ENCODE assay signal across 19 mouse cellular contexts in the genomic region with DNA sequence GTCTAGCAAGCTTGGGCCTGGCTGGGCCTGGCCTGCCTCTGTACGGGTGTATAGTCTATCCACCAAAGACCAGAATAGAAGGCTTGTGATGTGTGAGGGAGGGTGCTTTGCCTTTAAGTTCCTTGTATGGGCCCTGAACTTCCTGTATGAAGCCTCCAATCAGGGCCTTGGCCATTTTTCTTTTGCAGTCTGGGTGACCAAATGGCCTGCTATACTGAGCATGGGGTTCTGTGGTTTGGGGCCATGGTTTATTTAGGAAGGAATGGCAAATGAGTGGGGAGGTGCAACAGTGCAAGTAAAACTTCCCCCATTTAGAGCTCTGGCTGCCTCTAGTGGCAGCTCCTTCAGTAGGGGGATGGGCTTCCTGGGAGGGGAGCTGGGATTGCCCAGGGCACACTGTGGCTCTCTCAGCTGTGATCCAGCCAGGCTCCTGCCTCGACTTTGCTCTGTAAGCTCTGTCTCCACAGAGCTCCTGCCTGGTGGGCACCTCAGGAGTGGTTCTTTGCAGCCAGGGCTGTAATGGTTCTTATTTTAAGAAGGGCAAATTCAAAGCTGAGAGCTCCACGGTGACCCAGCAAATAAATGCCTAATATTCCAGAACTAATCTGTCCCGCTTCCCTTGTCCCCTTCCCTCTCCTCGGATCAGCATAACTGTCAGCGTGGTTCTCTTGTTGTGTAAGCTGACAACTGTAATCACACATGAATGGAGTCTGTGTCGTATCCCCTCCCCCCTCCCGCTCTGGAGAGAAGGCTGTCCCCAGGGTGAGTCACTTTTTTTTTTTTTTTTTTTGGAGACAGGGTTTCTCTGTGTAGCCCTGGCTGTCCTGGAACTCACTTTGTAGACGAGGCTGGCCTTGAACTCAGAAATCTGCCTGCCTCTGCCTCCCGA. TPM values are rescaled to one million over a fixed set of nuclear protein-coding genes. Genes with fewer than 3 reads are reported as not detected.
DNase-seq lines count a peak whose midpoint lies in the region; ATAC-seq and TF ChIP-seq lines count a peak whose summit lies in the region.
"Had no signal": no experiment of that assay in that cellular context is flagged by ENCODE, and none has a peak within 500 bp of the region (broad histone marks: within the 10 kb centered on the region; RNA-seq: fewer than 3 reads in every experiment).

No protein-coding gene starts in this region.

- no peak overlapping the region for H3K4me3 ChIP-seq in intestine, postnatal 0 days (ENCODE audit: low read depth, low read length)
- H3K4me3 ChIP-seq in intestine, embryonic 16.5 days (ENCODE audit: low read length) = no peak overlapping the region
- H3K4me3 ChIP-seq in macrophage (ENCODE audit: inconsistent target) = no peak overlapping the region
- H3K4me3 ChIP-seq: erythroblast, embryonic 14.5 days; liver, embryonic 13.5 days had no signal

- H3K9me3 ChIP-seq in intestine, postnatal 0 days (ENCODE audit: control insufficient read depth) = no peaks in the 10 kb centered on the region
- H3K9me3 ChIP-seq in intestine, embryonic 16.5 days (ENCODE audit: control insufficient read depth, low read length) = no peaks in the 10 kb centered on the region
- H3K9me3 ChIP-seq: liver, embryonic 13.5 days had no signal

- H3K9ac ChIP-seq in intestine, postnatal 0 days (ENCODE audit: low read depth, low read length) = no peak overlapping the region
- H3K9ac ChIP-seq in intestine, embryonic 16.5 days (ENCODE audit: low read depth, low read length) = no peak overlapping the region
- H3K9ac ChIP-seq: liver, embryonic 13.5 days had no signal

- ATAC-seq in intestine, postnatal 0 days = no peak
- ATAC-seq in intestine, embryonic 16.5 days = no peak

- WGBS in intestine, postnatal 0 days = 71% methylated on average over 10 of the region's 10 CpGs
- WGBS in intestine, embryonic 16.5 days = 72% methylated on average over 10 of the region's 10 CpGs
- WGBS in macrophage (ENCODE audit: missing documents) = 73% methylated on average over 10 of the region's 10 CpGs

- no peaks in the 10 kb centered on the region for H3K79me2 ChIP-seq in macrophage (ENCODE audit: inconsistent target)

- no peak overlapping the region for H3K4me2 ChIP-seq in intestine, postnatal 0 days (replicated peaks; ENCODE audit: low read depth)
- H3K4me2 ChIP-seq in intestine, embryonic 16.5 days (ENCODE audit: low read depth, low read length) = no peak overlapping the region
- H3K4me2 ChIP-seq: heart, embryonic 11.5 days; liver, embryonic 13.5 days had no signal

- no peaks in the 10 kb centered on the region for H3K27me3 ChIP-seq in intestine, postnatal 0 days (replicated peaks; ENCODE audit: control insufficient read depth, insufficient read depth, low read length)
- H3K27me3 ChIP-seq in intestine, embryonic 16.5 days (replicated peaks; ENCODE audit: control insufficient read depth, insufficient read depth, low read length) = no peaks in the 10 kb centered on the region; the same call in 1 of the 2 replicates

- H3K4me1 ChIP-seq in intestine, postnatal 0 days (replicated peaks; ENCODE audit: control insufficient read depth, insufficient read depth, low read length) = no peaks in the 10 kb centered on the region
- H3K4me1 ChIP-seq in intestine, embryonic 16.5 days (ENCODE audit: control insufficient read depth, insufficient read depth, low read length) = no peaks in the 10 kb centered on the region
- H3K4me1 ChIP-seq: liver, embryonic 13.5 days had no signal

- peak; percentile 9; the same call in 1 of the 2 replicates for TF ChIP-seq CTCF in intestine, postnatal 0 days (IDR thresholded peaks at IDR 0.05; ENCODE audit: low read depth)

- H3K36me3 ChIP-seq in intestine, postnatal 0 days (ENCODE audit: control insufficient read depth, insufficient read depth) = no peaks in the 10 kb centered on the region
- no peaks in the 10 kb centered on the region for H3K36me3 ChIP-seq in intestine, embryonic 16.5 days (ENCODE audit: control insufficient read depth, insufficient read depth, low read length)
- no peaks in the 10 kb centered on the region for H3K36me3 ChIP-seq in macrophage (ENCODE audit: inconsistent target)
- H3K36me3 ChIP-seq: liver, embryonic 13.5 days had no signal

- H3K27ac ChIP-seq in intestine, postnatal 0 days (ENCODE audit: low read depth, low read length) = no peak overlapping the region
- no peak overlapping the region for H3K27ac ChIP-seq in intestine, embryonic 16.5 days (ENCODE audit: low read length)
- 0 out of 2 replicates have a peak overlapping the region, but pooled peaks have one; percentile 5 for H3K27ac ChIP-seq in macrophage
- H3K27ac ChIP-seq: kidney, postnatal 0 days; liver, embryonic 13.5 days had no signal

- peak; percentile 43 for DNase-seq in 3134 (ENCODE audit: extremely low read depth, insufficient read length, low spot score)
- peak; percentile 13 for DNase-seq in ZHBTc4 (ENCODE audit: low read depth, low spot score)
- no peak for DNase-seq in spleen, postnatal 36 days (ENCODE audit: low spot score in 2 of 2)
- no peak for DNase-seq in spleen, postnatal 14 days (ENCODE audit: low spot score in 2 of 2)
- no peak for DNase-seq in kidney, adult 9 months
- DNase-seq: adrenal gland, postnatal 25 days; cerebellum, postnatal 14 days; gastrocnemius, postnatal 10 days; liver, embryonic 13.5 days; lung, postnatal 36 days; thymus, adult 18-20 months had no signal

RNA-seq across cellular contexts. Expression of a gene that starts 38.7 kb away (rescaled TPM):
- polyA plus RNA-seq in intestine, postnatal 0 days (2015; fragmentation: Nextera tagmentation; extraction: Ambion mirVana) = 19.3 and 19.4 TPM in 2 replicates
- 8.8 TPM in 2 replicates for polyA plus RNA-seq in intestine, embryonic 16.5 days (2015; fragmentation: Nextera tagmentation; extraction: Ambion mirVana)
- total RNA-seq in macrophage (2018; cell fraction: chromatin; rRNA removed) = 1 to 10 TPM in 1 of 26 experiments, not detected in 25; 1.9 TPM
- total RNA-seq in macrophage (2018; cell fraction: cytosol; rRNA removed) = under 1 TPM; 0.17 to 0.72 (median 0.31) TPM
- 1 to 10 TPM in 1 of 26 experiments, under 1 TPM in 3, not detected in 22; 0.23 to 2.6 (median 0.37) TPM for total RNA-seq in macrophage (2018; cell fraction: nucleus; rRNA removed)
- polyA plus RNA-seq in macrophage (2018) = 0.27 to 7.5 TPM (median 0.39 TPM) in 3 replicates
- total RNA-seq: MEL; neutrophil, adult 5-6 weeks had no signal
- polyA plus RNA-seq: erythroblast, embryonic 14.5 days had no signal

Comparison
In these comparisons a context has a peak if more than half of its experiments do, and no peak if none do; other contexts are left out.
1. DNase-seq: peak in 3134 (single experiment) and ZHBTc4 (single experiment); none in spleen, postnatal 36 days (0 of 2), spleen, postnatal 14 days (0 of 2) and kidney, adult 9 months (single experiment).